Mouse (Mus musculus) bone marrow, adult 2 months (tissue): ENCODE measurements around the gene Klhl21. TPM values are rescaled to one million over a fixed set of nuclear protein-coding genes. Genes with fewer than 3 reads are reported as not detected.

Experiments used
- H3K27ac ChIP-seq: fragments of 200-500 bp; 2 replicates; pipeline ENCODE4 v1.5.1; 2012; ENCODE audit warnings: low read depth, mild to moderate bottlenecking, control low read depth, inconsistent platforms, low read length; ENCODE audit not compliant: control insufficient read depth, poor library complexity, insufficient read depth
- H3K4me1 ChIP-seq: fragments of 200-500 bp; 2 replicates; pipeline ENCODE4 v1.6.1; 2011; ENCODE audit warnings: low read length; ENCODE audit not compliant: control insufficient read depth, insufficient read depth
- H3K4me3 ChIP-seq: fragments of 200-500 bp; replicated peaks from 2 replicates; pipeline ENCODE3; 2011; ENCODE audit warnings: mild to moderate bottlenecking, low read depth, low read length, control low read depth; ENCODE audit not compliant: control insufficient read depth
- CTCF ChIP-seq: fragments of 200-500 bp; IDR thresholded peaks from 2 replicates; pipeline ENCODE4 v1.5.1; 2011; ENCODE audit warnings: low read length, control low read depth; ENCODE audit not compliant: control insufficient read depth, insufficient read depth
- POLR2A ChIP-seq: fragments of 200-500 bp; IDR thresholded peaks from 2 replicates; pipeline ENCODE4 v1.6.1; 2011; ENCODE audit warnings: low read depth, mild to moderate bottlenecking, control low read depth, low read length, borderline replicate concordance; ENCODE audit not compliant: control insufficient read depth
- WGBS: fragments of 180-500 bp; shearing (Covaris S2); methylation state at CpG from one replicate; pipeline ENCODE4 v1.1.7; 2018; 5-methylcytosine and 5-hydroxymethylcytosine counted together
- polyA plus RNA-seq: library from polyadenylated mRNA; stranded (reverse); fragments of >200 nt; gene quantifications from 2 replicates; pipeline ENCODE4 v1.2.4, GENCODE M21; 2011; ENCODE audit warnings: low replicate concordance; ENCODE audit not compliant: missing spikeins, insufficient read depth, insufficient read length

Gene Klhl21
- polyA plus RNA-seq, 1 experiment = 3.5 TPM

GRCm38 (mm10) chr4:152000906-152001305, 7.7 kb upstream of the Klhl21 start:
- H3K27ac ChIP-seq = no peak overlapping the region
- H3K4me3 ChIP-seq = no peak overlapping the region
- TF ChIP-seq POLR2A (no peak), CTCF (no peak)
- 47% methylated on average over 4 of the region's 4 CpGs for WGBS
- no peaks in the 10 kb centered on the region for H3K4me1 ChIP-seq

GRCm38 (mm10) chr4:152001335-152001734, 7.3 kb upstream of the Klhl21 start:
- H3K4me1 ChIP-seq = no peaks in the 10 kb centered on the region
- WGBS = 73% methylated on average over 4 of the region's 4 CpGs
- TF ChIP-seq POLR2A (no peak), CTCF (no peak)
- no peak overlapping the region for H3K27ac ChIP-seq
- no peak overlapping the region for H3K4me3 ChIP-seq

GRCm38 (mm10) chr4:152002063-152002462, 6.5 kb upstream of the Klhl21 start:
- Histone ChIP-seq H3K27ac (no peak overlapping the region), H3K4me1 (no peaks in the 10 kb centered on the region), H3K4me3 (no peak overlapping the region)
- TF ChIP-seq CTCF (no peak), POLR2A (no peak)
- WGBS = 83% methylated on average over 3 of the region's 3 CpGs

GRCm38 (mm10) chr4:152006137-152006536, 2.5 kb upstream of the Klhl21 start:
- WGBS = 64% methylated on average over 6 of the region's 6 CpGs
- Histone ChIP-seq H3K27ac (no peak overlapping the region), H3K4me1 (no peaks in the 10 kb centered on the region), H3K4me3 (no peak overlapping the region)
- TF ChIP-seq POLR2A = no peak
- no peak for TF ChIP-seq CTCF

- H3K27ac ChIP-seq = no peak overlapping the region
- TF ChIP-seq CTCF = no peak
- no peak for TF ChIP-seq POLR2A
- WGBS = 89% methylated on average over 3 of the region's 3 CpGs
- H3K4me3 ChIP-seq = no peak overlapping the region
- no peaks in the 10 kb centered on the region for H3K4me1 ChIP-seq
Measured at GRCm38 (mm10) chr4:152006812-152007211, 1.8 kb upstream of the Klhl21 start.

- TF ChIP-seq CTCF = no peak
- Histone ChIP-seq H3K4me3 (no peak overlapping the region), H3K27ac (no peak overlapping the region), H3K4me1 (no peaks in the 10 kb centered on the region)
- WGBS = 47% methylated on average over 8 of the region's 8 CpGs
Measured at GRCm38 (mm10) chr4:152007481-152008147, 989 bp upstream of the Klhl21 start.

- 3% methylated on average over 14 of the region's 14 CpGs for WGBS
- Histone ChIP-seq H3K4me3 (peak overlapping the region; percentile 81), H3K27ac (no peak overlapping the region), H3K4me1 (no peaks in the 10 kb centered on the region)
- TF ChIP-seq CTCF = no peak
- no peak for TF ChIP-seq POLR2A
Measured at GRCm38 (mm10) chr4:152008148-152008500, 479 bp upstream of the Klhl21 start.

- Histone ChIP-seq H3K4me3 (peak overlapping the region; percentile 81), H3K27ac (peak overlapping the region; percentile 83), H3K4me1 (no peaks in the 10 kb centered on the region)
- TF ChIP-seq POLR2A = no peak
- TF ChIP-seq CTCF = no peak
- under 1% methylated on average over 115 of the region's 115 CpGs for WGBS
Measured at GRCm38 (mm10) chr4:152009076-152010051, 761 bp downstream of the Klhl21 start.
